Mouse (Mus musculus) ovary, postnatal 10 days (tissue): ENCODE results near the gene Npr3.

Source experiments
- DNase-seq: peaks from one replicate; pipeline ENCODE4 v3.0.0; 2022; ENCODE audit warnings: low spot score

Gene Npr3

DNA sequence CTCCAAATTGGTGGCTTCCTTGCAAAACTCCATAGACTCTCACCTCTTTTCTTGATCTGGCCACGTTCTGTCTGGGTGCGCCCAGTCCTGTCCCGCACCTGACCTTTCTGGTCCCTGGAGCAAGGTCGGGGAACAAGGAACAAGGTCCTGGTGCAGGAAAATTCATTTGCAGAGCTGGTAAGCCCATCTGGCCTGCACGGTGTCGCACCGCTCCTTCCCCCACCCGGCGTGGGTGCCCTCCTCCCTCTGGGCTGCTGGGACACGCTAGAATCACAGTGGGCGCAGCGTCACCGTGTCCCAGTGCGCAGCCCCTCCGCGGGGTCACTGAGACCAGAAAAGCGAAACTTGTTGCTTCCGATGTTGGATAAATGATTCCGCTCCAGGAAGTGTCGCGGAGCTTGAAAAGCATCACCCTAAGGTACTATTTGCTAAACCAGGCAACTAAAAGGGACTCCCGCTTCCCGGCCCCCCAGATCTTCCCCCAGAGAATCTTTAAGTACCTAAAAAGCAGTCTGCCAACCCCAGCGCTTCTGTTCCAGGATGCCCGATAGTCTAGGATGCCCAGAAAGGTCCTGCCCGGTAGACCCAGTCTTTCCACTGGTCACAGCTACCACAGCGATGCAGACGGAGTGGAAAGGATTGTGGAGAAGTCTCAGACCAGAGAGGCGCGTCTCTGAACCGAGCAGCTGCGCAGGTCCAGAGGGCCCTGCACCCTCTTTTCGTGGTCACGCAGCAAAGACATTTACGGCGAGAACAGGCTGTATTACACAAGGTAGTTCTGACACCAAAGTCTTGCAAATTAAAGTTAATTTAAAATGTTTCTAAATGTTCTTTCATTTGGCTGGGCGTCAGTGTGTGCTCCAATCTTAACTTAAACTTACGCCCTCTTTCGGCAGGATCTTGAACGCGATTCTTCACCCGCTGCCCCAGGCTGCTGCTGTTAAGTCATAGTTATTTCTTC lies at the start of gene Npr3:
Npr3 (minus strand) TSS at position 717 of the 961 bp plus-strand sequence.
- peak; percentile 19 for DNase-seq

DNA sequence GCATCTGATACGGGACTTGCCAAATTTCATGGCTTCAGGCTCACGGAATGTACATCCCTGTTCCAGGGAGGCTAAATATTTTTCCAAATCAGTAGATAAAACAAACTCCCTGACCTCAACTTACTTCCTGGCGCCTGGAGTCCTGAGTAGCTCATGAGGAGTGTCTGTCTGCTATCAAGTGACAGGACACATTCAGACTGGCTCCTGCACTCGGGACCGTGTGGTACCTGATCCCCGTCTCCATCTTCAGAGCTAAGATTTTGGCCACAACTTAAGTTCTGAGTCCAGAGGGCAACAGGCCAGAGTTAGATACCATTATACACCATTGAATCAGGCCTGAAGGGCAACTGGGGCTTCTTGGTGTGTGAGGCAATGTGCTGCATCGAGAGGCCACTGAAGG lies 49.0 kb upstream of the Npr3 start:
- DNase-seq, result no peak

DNA sequence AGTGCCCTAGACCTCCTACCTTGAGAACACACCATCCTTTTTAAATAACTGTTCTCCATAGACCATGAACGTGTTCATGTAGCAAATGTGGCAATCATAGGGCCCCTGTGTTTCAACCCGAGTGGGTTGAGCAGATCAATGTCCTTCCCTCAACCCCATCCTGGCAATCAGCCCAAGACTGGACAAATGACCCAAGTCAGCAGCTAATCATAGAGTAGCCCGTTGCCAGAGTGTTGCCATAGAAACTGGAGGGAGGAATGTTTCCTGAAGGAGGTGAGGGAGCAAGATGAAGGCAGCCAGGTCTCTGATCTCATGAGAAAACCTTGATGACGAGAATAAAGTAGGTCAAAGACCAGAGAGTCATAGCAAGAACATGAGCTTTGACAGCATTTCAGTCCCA lies 47.1 kb upstream of the Npr3 start:
- no peak for DNase-seq

DNA sequence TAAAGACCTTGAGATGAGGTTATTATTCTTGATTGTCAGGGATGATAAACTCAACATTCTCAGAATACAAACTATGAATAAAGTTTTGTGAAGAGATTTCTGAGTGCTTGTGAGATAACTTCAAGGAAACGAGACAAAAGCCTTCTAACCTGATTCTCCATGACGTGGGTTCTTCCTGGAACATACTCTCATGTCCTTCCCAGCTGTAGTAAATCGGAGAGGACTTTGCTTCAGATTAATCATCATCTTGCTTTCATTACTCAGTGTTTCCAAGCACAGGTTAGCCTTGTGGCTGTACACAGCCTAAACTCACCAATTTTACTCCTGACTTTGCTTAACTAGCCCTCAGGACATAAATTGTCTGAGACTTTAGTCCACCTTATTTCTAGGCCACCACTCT lies 45.1 kb upstream of the Npr3 start:
- no peak for DNase-seq

DNA sequence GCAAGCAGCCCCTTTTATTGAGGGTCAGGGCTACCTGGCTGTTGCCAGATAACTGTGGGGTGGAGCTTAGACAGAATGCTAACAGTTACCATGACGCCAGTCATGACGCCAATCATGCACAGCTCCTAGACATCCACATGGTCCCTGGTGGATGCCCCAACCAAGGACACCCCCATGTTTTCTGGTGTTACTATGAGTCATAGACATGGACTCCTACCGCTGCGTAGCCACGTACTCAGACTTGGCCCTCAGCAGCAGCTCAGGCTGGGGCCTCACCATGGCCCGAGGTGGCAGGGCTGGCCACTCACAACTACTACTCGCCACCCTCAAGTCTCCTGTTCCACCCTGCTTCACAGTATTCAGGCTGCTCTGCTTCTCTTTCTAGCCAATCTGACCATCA lies 44.1 kb upstream of the Npr3 start:
- DNase-seq, result no peak

DNA sequence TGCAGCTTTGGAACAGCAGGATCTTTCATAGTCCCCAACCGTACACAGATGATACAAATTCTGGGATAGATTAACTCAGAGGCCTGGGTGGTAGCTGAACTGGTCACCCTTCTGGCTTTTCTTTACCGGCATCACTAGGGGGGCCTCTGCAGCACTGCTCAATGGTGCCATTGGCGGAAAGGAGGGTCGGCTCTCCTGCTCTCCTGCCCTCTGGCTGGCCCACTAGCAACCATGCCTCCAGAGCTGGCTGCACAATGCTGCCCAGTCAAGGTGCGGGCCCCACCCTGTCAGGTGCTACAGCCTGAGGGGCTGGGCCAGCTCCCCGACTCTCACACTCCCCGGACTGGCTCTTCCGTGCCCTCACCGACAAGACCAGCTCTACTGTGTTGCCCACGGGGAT lies 43.1 kb upstream of the Npr3 start:
- DNase-seq, result no peak

DNA sequence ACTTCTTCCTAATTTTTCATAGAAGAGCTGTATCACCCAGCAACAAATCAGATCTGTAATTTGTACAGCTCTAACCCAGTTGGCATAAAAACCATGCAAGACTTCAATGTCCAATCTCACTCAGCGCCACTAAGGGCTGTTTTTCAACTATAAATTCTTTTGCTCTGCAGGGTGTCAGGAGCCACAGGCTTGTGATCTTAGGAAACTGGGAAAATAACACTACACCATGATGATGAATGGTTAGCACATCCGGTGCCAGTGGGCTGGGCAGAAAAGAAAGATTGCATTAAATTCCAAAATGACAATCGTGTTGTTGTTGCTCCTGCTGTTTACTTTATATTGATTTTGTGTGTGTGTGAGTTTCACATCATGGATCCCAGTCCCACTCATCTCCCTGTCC lies 42.4 kb upstream of the Npr3 start:
- DNase-seq, result no peak

DNA sequence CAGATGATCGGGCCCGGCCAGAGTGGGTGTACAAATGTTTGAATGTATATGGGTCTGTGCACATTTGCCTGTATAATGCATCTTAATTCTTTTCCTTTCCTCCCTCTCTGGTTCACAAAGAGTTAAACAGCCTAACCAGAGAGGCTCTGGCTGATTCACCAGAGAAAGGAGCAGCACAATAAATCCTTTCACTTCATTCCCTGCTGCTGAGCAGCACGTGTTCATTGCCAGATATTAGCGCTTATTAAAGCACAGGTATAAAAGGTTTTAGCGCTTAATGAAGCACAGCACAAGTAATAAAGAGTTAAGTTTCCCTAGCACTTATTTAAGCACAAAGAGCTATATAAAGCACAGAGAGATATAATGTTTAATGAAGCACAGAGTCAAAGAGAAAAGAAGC lies 33.8 kb upstream of the Npr3 start:
- no peak for DNase-seq

DNA sequence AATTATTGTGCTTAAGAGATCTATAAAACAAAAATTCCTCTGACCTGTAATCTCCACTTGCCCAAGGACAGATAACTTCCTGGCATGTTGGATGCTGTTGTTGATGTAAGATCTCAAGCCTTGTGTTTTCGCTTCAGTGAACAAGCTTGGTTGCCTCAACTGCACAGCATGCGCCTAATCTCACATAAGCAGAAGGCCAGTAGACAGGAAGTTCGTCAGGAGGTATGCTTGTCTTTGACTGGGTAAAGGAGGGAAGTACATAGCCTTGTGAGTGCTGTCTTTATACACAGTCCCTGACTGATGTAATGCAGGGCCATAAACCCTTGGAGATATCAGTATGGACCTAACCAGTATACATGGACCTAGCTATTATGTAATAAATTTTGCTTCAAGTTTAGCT lies 20.7 kb upstream of the Npr3 start:
- DNase-seq, result no peak

DNA sequence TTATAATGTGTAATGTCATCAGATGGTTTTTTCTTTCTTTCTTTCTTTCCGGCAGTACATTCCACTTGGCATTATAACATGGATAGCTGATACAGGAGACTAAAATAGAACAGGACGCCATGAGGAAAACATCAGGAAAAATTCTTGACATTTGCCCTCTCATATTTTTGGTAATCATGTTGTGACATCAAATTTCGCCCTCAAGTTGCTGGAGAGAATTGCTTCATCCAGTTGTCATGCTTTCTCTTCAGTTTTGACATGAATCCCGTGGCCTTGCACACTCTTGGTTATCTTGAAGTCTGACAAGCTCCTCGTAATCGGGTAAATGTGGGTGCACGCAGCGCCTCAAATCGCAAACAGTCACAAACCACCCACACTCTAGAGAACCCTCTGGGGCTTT lies 7.0 kb upstream of the Npr3 start:
- no peak for DNase-seq

DNA sequence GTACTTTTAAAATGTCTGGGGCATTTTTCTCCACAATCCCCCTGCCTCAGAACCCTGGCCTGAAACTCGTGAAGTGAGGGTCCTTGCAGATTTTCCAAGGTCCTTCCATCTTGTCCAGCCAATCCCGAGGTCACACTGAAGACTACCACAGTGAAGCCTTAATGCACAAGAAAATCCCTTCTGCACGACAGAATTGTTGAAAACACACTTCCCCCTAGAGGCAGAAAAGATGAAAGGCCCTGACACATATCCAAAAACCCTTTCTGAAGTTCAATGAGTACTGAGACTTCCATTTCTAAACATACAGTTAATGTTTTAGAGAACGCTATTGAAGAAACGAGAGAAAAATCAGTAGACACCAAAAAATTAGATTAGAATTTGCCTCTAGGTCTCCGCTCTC lies 2.8 kb upstream of the Npr3 start:
- DNase-seq, result no peak

DNA sequence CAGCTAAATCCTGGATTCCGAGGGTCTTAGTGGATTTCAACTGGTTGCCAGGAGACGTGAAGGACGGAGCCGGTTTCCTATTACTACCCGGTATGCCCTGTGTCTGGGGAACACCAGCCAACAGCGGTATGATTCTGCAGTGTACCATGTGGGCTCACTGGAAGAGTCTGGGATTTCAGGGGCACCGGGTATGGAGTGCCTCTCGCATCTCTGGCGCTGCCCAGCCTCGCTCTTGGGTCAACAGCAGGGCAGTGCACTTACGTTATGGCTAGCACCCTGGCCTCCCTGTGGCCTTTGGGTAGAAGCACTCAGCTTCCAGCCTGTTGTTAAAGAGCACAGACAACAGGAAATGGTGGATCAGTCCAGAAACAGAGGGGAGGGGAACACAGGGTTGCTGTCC lies 1.1 kb upstream of the Npr3 start:
- peak; percentile 3 for DNase-seq

DNA sequence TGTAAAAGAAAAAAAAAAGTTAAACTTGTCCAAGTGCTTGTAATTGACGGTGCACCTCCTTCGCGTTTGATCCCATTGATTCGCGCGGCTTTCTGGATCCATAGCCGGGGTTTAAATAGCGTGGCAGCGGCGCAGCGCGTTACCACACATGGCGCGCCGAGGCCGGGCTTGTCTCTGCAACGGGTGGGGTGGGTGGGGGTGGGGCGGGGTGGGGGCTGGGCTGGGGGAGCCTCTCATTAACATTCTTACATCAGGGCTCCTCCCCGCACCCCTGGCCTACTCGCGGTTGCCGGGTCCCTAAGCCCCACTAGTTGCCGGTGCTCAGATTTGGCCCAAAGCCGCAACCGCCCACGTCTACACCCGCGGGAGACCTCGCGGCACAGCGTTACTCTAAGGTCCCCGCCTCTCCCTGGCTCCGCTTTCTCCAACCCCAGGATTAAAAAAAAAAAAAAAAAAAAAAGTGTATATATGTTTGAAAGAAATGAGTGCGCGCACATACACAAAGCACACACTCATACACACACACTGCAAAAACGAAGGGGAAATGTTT lies 991 bp downstream of the Npr3 start:
- DNase-seq, result no peak

DNA sequence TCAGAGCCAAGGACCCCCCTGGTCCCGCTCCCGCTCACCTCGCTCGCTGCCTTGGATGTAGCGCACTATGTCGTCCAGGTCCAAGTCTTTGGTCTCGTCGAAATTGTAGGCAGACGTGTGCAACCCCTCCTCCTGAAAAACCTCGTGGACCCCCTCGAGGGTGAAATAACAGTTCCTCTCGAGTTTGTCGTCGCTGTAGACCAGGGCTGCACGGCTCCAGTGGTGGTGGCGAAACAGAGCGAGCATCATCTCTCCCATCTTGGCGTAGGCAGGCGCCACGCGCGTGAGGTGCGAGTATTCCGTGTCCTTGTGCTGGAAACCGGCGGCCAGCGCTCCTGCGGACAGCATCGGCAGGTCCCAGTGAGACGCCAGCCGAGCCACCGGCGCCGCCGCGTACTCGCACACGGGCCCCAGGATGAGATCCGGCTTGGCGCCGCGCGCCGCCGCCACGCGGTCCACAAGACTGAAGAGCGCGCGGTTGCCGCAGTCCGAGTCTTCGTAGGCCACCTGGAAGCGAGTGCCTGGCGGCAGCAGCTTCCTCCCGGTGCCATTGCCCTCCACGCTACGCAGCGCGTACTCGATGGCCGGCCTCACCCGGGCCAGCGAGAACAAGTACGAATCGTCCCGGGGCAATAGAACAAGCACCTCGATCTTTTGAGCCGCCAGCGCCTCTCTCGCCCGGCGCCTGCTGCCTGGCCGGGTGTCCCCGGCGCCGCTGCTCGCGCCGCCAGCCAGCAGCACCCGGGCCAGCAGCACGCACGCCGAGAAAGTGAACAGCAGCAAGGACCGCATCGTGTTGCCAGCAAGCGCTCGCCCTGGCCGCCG lies 2.0 kb downstream of the Npr3 start:
- DNase-seq, result peak; percentile 10

DNA sequence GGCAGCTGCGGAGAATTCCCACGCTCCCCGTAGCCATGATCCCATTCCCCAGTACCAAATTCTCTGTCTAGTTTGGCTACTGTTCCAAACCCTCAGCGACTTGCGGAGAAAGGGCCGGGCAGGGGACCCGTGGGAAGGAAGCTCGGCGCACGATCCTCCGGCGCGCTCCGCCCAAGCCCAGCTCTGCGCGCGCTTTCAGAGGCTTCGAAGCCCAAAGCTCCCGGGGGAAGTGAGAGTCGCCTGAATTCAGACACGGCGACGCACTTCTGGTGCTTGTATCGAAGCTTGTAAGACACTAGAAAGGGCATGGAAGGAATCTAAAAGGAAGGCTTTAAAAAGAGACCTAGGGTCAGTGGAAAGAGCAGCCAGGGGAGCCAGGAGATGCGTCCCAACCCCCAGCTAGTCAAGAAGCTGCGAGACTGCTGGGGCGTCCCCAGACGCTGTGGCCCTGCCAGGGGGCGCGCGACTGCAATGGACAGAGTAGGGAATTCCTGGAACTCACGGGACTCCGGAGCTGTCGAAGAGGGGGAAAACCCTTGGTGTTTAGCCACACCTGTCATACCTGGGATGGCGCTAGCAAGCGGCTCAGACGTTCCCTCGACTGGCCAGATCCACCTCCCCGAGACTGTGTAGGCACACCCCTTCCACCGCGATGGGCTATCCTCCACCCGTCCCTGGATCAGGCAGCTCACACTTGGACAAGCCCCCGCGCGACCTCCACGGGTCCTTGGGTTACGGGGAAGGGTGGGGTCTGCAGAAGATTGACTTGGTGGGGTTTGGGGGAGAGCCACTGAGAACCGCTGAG lies 2.8 kb downstream of the Npr3 start:
- peak; percentile 11 for DNase-seq

DNA sequence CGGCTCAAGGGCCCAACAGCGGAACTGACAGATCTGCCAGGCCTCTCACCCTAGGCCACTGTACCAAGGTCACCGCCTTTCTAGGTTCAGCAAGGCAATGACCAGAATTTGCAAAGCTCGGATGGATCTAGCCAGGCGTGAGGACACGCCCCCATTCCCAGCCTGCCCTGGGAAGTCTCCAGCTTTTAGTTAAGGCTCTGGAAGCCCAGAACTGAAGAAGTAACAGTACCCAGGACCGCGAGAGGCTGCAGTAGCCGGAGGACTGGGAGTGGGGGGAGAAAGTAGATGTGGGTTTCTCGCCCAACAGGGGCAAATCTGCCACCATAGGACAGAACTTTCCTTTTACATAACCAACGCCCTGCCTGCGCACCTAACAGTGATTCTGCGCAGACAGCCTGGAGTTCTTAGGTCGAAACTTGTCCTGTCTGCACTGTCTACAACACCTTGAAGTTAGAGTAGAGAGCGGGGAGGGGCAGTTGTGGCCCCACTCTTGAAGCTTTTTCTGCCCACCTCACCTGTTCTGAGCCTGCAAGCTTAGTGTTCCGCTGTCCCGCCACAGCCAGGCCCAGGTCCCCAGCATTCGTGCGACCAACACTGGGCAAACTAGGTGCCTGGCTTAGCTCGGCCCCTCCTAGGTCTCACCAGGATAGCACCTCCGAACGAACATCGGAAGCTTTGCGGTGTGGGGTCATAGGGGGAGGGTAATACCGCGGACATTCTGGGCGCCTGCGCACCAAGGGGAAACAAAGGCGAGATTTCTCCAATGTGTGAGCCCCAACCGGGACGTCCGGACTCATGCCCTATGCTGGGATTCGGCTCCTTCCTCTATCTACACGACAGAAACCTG lies 3.7 kb downstream of the Npr3 start:
- DNase-seq, result no peak

DNA sequence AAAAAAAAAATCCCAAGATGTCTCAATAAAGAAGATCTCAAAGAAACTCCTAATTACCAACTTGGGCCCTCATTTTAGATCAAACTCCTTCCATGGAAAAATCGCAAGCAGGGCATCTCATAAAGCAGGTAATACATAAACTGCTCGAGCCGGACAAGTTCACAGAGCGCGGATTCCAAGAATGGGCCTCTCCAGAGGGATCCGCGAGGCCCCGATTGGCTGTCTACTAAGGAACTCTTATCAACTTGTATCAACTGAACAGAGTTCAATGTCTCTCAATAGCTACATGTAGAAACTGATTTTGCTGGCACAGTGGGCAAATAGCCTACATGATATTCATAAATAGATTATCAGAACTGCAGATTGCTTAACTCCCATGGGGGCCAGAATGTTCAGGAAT lies 9.5 kb downstream of the Npr3 start:
- no peak for DNase-seq

DNA sequence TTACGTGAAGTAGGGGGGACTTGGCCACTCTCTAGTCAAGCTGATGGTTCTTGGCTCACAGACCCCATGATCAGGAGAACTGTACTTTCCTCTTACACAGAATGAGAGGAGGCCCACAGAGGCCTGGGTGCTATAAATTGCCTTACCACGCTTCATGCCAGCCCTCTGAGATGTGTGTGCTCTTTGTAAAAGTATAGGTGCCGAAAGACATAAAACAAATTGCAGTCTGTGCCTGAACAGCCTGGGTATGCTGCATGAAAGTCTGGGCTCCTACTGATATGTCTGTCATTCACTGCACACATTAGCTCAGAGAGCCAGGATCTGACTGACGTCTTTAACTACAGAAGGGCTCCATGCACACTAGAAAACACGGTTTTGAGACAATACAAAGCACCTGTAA lies 9.9 kb downstream of the Npr3 start:
- no peak for DNase-seq

DNA sequence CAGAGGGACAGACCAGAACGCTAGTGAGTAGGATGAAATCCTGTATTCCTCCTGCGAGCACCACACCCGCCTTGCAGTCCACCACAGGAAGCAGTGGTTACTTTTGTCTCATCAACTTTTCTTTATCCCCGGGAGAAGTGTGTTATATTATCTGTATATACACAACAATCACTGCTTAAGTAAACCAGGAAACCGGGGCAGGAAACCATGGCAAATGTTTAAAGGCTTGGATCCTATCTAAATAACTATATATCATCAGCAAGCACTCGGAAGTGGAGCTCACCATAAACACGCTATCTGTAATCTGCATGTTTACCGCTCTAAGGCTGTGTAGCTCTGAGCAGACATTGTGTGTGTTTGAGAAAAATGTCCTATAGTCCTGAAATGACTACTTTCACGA lies 13.1 kb downstream of the Npr3 start:
- DNase-seq, result no peak

DNA sequence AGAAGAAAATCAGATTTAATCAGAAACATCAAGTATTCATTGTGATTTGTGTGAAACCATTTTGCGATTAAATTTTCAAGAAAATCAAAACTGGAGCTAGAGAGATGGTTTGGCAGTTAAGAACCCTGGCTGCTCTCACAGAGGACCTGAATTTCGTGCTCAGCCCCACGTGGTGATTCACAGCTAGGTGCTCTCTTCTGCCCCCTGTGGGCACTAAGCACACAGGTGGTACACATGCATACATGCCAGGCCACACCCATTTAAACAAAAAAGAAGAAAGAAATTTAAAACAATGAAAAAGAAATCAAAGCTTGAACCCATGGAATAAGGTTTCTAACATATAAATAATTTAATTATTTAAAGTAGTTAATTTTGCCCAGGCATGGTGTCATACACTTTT lies 15.7 kb downstream of the Npr3 start:
- no peak for DNase-seq
